8 mouse cellular contexts compared by ENCODE assay signal in genomic region chr6:86668580-86669239, GRCm38 (mm10). TPM values are rescaled to one million over a fixed set of nuclear protein-coding genes. Genes with fewer than 3 reads are reported as not detected.
DNase-seq lines count a peak whose midpoint lies in the region; ATAC-seq and TF ChIP-seq lines count a peak whose summit lies in the region.

Gene Mxd1, minus strand, starts transcription at chr6:86669161.

- H3K9ac ChIP-seq in limb, embryonic 12.5 days (replicated peaks), result peak within 1 kb of the TSS; percentile 87
- H3K9ac ChIP-seq in neural tube, embryonic 14.5 days (replicated peaks; ENCODE audit: low read depth, low read length), result peak within 1 kb of the TSS; percentile 81

- no peaks in the 10 kb centered on the region for H3K9me3 ChIP-seq in hindbrain, embryonic 10.5 days
- no peaks in the 10 kb centered on the region for H3K9me3 ChIP-seq in limb, embryonic 12.5 days
- no peaks in the 10 kb centered on the region for H3K9me3 ChIP-seq in neural tube, embryonic 14.5 days (ENCODE audit: control insufficient read depth, low read length)

- peak within 1 kb of the TSS; percentile 82 for H3K4me3 ChIP-seq in thymus, adult 2 months (ENCODE audit: control insufficient read depth, insufficient read depth, low read length)
- H3K4me3 ChIP-seq in hindbrain, embryonic 10.5 days, result peak within 1 kb of the TSS; percentile 96
- peak within 1 kb of the TSS; percentile 97 for H3K4me3 ChIP-seq in limb, embryonic 12.5 days (replicated peaks)
- H3K4me3 ChIP-seq in neural tube, embryonic 14.5 days (ENCODE audit: low read depth, low read length), result peak within 1 kb of the TSS; percentile 84

- H3K36me3 ChIP-seq in thymus, adult 2 months (ENCODE audit: control insufficient read depth, insufficient read depth, low read length), result peaks cover 10% of the 10 kb centered on the region; the same call in 1 of the 2 replicates
- peaks cover 44% of the 10 kb centered on the region for H3K36me3 ChIP-seq in hindbrain, embryonic 10.5 days
- peaks cover 49% of the 10 kb centered on the region for H3K36me3 ChIP-seq in limb, embryonic 12.5 days
- peaks cover 13% of the 10 kb centered on the region for H3K36me3 ChIP-seq in neural tube, embryonic 14.5 days (ENCODE audit: control insufficient read depth, insufficient read depth, low read length)

- peaks cover 6% of the 10 kb centered on the region; the same call in 1 of the 2 replicates for H3K4me1 ChIP-seq in thymus, adult 2 months (replicated peaks; ENCODE audit: control insufficient read depth, insufficient read depth, low read length)
- peaks cover 19% of the 10 kb centered on the region for H3K4me1 ChIP-seq in hindbrain, embryonic 10.5 days (replicated peaks)
- H3K4me1 ChIP-seq in limb, embryonic 12.5 days (replicated peaks), result peaks cover 24% of the 10 kb centered on the region
- peaks cover 18% of the 10 kb centered on the region for H3K4me1 ChIP-seq in neural tube, embryonic 14.5 days (ENCODE audit: control insufficient read depth, insufficient read depth, low read length)

- WGBS in thymus, adult 2 months, result 1% methylated on average over 69 of the region's 76 CpGs
- under 1% methylated on average over 75 of the region's 76 CpGs for WGBS in hindbrain, embryonic 10.5 days
- under 1% methylated on average over 46 of the region's 76 CpGs for WGBS in limb, embryonic 12.5 days
- WGBS in neural tube, embryonic 14.5 days, result under 1% methylated on average over 52 of the region's 76 CpGs

- peak; percentile 82 for TF ChIP-seq POLR2A in thymus, adult 2 months (IDR thresholded peaks at IDR 0.05; ENCODE audit: control insufficient read depth, extremely low read depth, insufficient read depth, low read length, poor library complexity)

- ATAC-seq in limb, embryonic 12.5 days (ENCODE audit: insufficient number of reproducible peaks, insufficient read depth, low FRiP score, low TSS enrichment, low read depth), result no peak; the same call in 1 of the 2 replicates
- ATAC-seq in neural tube, embryonic 14.5 days (ENCODE audit: low read depth), result peak; percentile 10; the same call in 1 of the 2 replicates

- TF ChIP-seq CTCF in thymus, adult 2 months (IDR thresholded peaks at IDR 0.05; ENCODE audit: borderline replicate concordance, control insufficient read depth, extremely low read depth, insufficient read depth, low read length, poor library complexity), result no peak

- DNase-seq in gastrocnemius, postnatal 10 days, result peak; percentile 37
- no peak for DNase-seq in gastrocnemius, adult 8-10 months (ENCODE audit: low spot score in 2 of 2)
- no peak for DNase-seq in thymus, adult 2 months
- DNase-seq in thymus, postnatal 4 days, result no peak
- DNase-seq in hindbrain, embryonic 10.5 days (ENCODE audit: low spot score), result no peak
- DNase-seq in spleen, postnatal 36 days (ENCODE audit: low spot score in 2 of 2), result no peak

- H3K27ac ChIP-seq in thymus, adult 2 months (ENCODE audit: control insufficient read depth, insufficient read depth, low read length), result peak within 1 kb of the TSS; percentile 47; the same call in 1 of the 2 replicates
- H3K27ac ChIP-seq in hindbrain, embryonic 10.5 days, result peak within 1 kb of the TSS; percentile 82
- H3K27ac ChIP-seq in limb, embryonic 12.5 days, result 0 out of 2 replicates have a peak within 1 kb of the TSS, but pooled peaks have one; percentile 9
- H3K27ac ChIP-seq in neural tube, embryonic 14.5 days (ENCODE audit: low read depth, low read length), result peak within 1 kb of the TSS; percentile 76

- peak within 1 kb of the TSS; percentile 95 for H3K4me2 ChIP-seq in limb, embryonic 12.5 days
- H3K4me2 ChIP-seq in neural tube, embryonic 14.5 days (ENCODE audit: low read depth, low read length), result peak within 1 kb of the TSS; percentile 89

- H3K27me3 ChIP-seq in thymus, adult 2 months (ENCODE audit: control insufficient read depth, insufficient read depth, low read length), result no peaks in the 10 kb centered on the region
- H3K27me3 ChIP-seq in hindbrain, embryonic 10.5 days (ENCODE audit: insufficient read depth, poor library complexity, severe bottlenecking), result no peaks in the 10 kb centered on the region
- no peaks in the 10 kb centered on the region for H3K27me3 ChIP-seq in limb, embryonic 12.5 days
- no peaks in the 10 kb centered on the region for H3K27me3 ChIP-seq in neural tube, embryonic 14.5 days (ENCODE audit: control insufficient read depth, insufficient read depth, low read length)

RNA-seq across cellular contexts. Expression of gene Mxd1, which starts in this region (rescaled TPM):
- total RNA-seq in gastrocnemius, postnatal 10 days (2021), result 1 to 10 TPM; 4.4 to 6.2 TPM
- 1 to 10 TPM; 2.8 to 4.0 (median 3.2) TPM for total RNA-seq in gastrocnemius, adult 8-10 months (2022)
- polyA plus RNA-seq in thymus, adult 2 months (2012; rRNA removed), result 28.6 and 31.0 TPM in 2 replicates
- polyA plus RNA-seq in hindbrain, embryonic 10.5 days (2016; fragmentation: Nextera tagmentation; extraction: Ambion mirVana), result 11.8 and 22.2 TPM in 2 replicates
- polyA plus RNA-seq in limb, embryonic 12.5 days (2016; fragmentation: Nextera tagmentation; extraction: Ambion mirVana), result 17.2 and 18.5 TPM in 2 replicates
- 15.4 and 22.8 TPM in 2 replicates for polyA plus RNA-seq in neural tube, embryonic 14.5 days (2014; fragmentation: Nextera tagmentation; extraction: Ambion mirVana)

Comparison
In these comparisons a context has a peak if more than half of its experiments do, and no peak if none do; other contexts are left out.
1. H3K27ac ChIP-seq: peak in every context shown above with its lines; median percentile 82 in hindbrain, embryonic 10.5 days; 76 in neural tube, embryonic 14.5 days; 47 in thymus, adult 2 months; 9 in limb, embryonic 12.5 days.